Mouse (Mus musculus) cortical plate, adult 2 months (tissue): Measurements from ENCODE around the gene Pitpnc1.

Experiments used
- CTCF ChIP-seq: fragments of 200-500 bp; IDR thresholded peaks from 2 replicates; pipeline ENCODE4 v1.5.1; 2011; ENCODE audit warnings: mild to moderate bottlenecking, control low read depth, low read length; ENCODE audit not compliant: insufficient read depth; ENCODE audit errors: extremely low read depth
- POLR2A ChIP-seq: fragments of 200-500 bp; IDR thresholded peaks from 2 replicates; pipeline ENCODE4 v1.6.1; 2011; ENCODE audit warnings: mild to moderate bottlenecking, low read length, control low read depth; ENCODE audit not compliant: insufficient read depth; ENCODE audit errors: extremely low read depth

DNA sequence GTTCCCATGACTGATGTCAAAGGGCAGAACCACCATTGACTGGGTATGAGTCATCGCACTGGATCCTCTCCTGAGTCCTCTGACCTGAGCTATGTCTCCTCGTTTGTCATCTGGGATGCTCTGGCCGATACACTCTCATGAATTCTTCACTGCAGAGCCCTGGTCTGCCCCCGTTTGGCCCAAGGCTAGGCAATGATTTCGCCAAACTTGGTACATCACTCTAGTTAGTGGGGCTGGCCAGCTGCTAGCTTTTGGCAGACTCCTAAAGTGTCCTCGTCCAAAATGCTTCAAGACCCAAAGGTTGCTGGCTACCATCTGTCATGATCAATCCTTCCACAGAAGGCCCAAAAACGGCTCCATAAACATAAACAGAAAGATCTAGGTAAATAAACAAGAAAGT is 184.8 kb downstream of the Pitpnc1 start:
- TF ChIP-seq CTCF (no peak), POLR2A (no peak)
